Mouse (Mus musculus): Measurements from ENCODE around the gene Ikzf3. TPM values are rescaled to one million over a fixed set of nuclear protein-coding genes. Genes with fewer than 3 reads are reported as not detected.
A peak's percentile ranks its signal among the peaks of the same experiment; 100 is the strongest.

Gene Ikzf3
- polyA plus RNA-seq, 1 experiment from 2014 or later: 0.18 TPM

DNA sequence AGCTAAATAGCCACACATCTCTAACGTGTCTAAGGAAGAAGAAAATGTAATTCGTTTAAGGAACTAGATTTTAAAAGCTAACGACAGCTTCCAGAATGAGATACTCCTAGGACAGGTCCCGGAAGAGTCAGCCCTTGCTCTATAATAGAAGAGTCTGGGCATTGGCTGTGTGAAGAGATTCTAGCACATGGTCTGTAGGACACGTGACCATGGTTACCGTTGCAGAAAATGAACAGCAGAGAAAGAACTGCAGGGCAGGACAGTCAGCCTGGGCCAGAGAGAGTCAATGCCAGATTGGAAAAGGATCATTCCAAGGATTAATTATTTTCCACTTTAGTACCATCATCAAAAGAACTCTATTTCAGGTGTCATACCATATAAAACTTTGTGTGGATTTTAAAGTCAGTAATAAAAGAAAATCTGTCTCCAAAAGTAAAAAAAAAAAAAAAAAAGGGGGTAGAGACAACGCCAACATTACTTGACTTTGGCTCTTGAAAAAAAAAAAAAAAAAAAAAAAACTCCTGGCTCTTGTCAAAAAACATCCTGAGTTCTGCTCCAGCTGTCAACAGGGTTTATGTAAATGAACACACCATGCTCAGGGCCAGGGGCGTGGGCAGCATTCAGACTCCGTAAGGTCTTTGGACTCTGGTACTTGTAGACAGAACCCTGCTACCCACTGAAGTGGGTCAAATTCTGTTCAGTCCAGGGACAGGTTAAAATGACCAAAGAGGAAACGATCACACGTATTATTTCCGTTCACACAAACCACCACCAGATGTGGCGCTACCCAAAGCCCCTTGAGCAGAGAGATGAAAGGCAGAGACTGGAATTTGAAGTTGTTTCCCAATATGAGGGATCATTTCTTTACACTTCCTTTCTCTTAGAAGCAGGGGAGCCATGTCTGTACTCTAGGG is 66.5 kb downstream of the Ikzf3 start:
- Histone ChIP-seq H3K4me3 (ENCODE audit: low read depth, low read length) (no peak overlapping the region), H3K27me3 (replicated peaks; ENCODE audit: control insufficient read depth, insufficient read depth, low read length) (no peaks in the 10 kb centered on the region), H3K4me2 (ENCODE audit: low read depth, low read length) (no peak overlapping the region), H3K9ac (ENCODE audit: low read depth, low read length) (no peak overlapping the region), H3K27ac (replicated peaks; ENCODE audit: low read depth, low read length) (no peak overlapping the region), H3K9me3 (ENCODE audit: control insufficient read depth, low read length) (no peaks in the 10 kb centered on the region), H3K4me1 (ENCODE audit: control insufficient read depth, insufficient read depth, low read length) (no peaks in the 10 kb centered on the region), H3K36me3 (ENCODE audit: control insufficient read depth, insufficient read depth, low read length) (no peaks in the 10 kb centered on the region)
- no peak for ATAC-seq (ENCODE audit: low read depth)
- 54% methylated on average over 13 of the region's 13 CpGs for WGBS
- DNase-seq (ENCODE audit: low spot score): no peak

GRCm38 (mm10) chr11:98477011-98477701 is 68.7 kb downstream of the Ikzf3 start:
- Histone ChIP-seq H3K36me3 (ENCODE audit: control insufficient read depth, insufficient read depth, low read length) (no peaks in the 10 kb centered on the region), H3K27ac (replicated peaks; ENCODE audit: low read depth, low read length) (no peak overlapping the region), H3K4me3 (ENCODE audit: low read depth, low read length) (no peak overlapping the region), H3K4me2 (ENCODE audit: low read depth, low read length) (no peak overlapping the region), H3K4me1 (ENCODE audit: control insufficient read depth, insufficient read depth, low read length) (no peaks in the 10 kb centered on the region), H3K9ac (ENCODE audit: low read depth, low read length) (no peak overlapping the region), H3K9me3 (ENCODE audit: control insufficient read depth, low read length) (no peaks in the 10 kb centered on the region), H3K27me3 (replicated peaks; ENCODE audit: control insufficient read depth, insufficient read depth, low read length) (no peaks in the 10 kb centered on the region)
- DNase-seq (ENCODE audit: low spot score) (no peak), ATAC-seq (ENCODE audit: low read depth) (no peak)
- 65% methylated on average over 13 of the region's 14 CpGs for WGBS

DNA sequence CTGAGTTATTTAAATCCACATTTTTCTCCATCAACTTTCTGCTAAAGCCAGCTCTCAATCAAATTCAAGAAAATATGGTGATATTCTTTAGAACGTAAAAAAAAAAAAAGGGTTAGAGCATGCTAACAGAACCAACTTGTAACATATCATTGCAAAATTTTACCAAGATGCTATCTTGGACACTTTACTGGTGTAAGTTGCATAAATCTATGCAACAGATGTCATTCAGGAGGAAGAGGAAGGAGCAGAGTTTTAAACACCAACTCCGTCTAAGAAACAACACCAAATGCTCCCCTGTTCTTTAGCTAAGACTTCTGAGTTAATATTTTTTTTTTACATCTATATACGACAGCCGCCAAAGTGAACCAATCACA is 69.4 kb downstream of the Ikzf3 start:
- Histone ChIP-seq H3K4me1 (ENCODE audit: control insufficient read depth, insufficient read depth, low read length) (no peaks in the 10 kb centered on the region), H3K27ac (replicated peaks; ENCODE audit: low read depth, low read length) (no peak overlapping the region), H3K36me3 (ENCODE audit: control insufficient read depth, insufficient read depth, low read length) (no peaks in the 10 kb centered on the region), H3K9ac (ENCODE audit: low read depth, low read length) (no peak overlapping the region), H3K9me3 (ENCODE audit: control insufficient read depth, low read length) (no peaks in the 10 kb centered on the region), H3K4me3 (ENCODE audit: low read depth, low read length) (no peak overlapping the region), H3K4me2 (ENCODE audit: low read depth, low read length) (no peak overlapping the region), H3K27me3 (replicated peaks; ENCODE audit: control insufficient read depth, insufficient read depth, low read length) (no peaks in the 10 kb centered on the region)
- ATAC-seq (ENCODE audit: low read depth) (no peak), DNase-seq (ENCODE audit: low spot score) (no peak)
- 76% methylated on average over 4 of the region's 4 CpGs for WGBS

GRCm38 (mm10) chr11:98475630-98476433 is 70.0 kb downstream of the Ikzf3 start:
- H3K4me3 ChIP-seq (ENCODE audit: low read depth, low read length): no peak overlapping the region
- 89% methylated on average over 9 of the region's 9 CpGs for WGBS
- no peak overlapping the region for H3K9ac ChIP-seq (ENCODE audit: low read depth, low read length)
- no peaks in the 10 kb centered on the region for H3K36me3 ChIP-seq (ENCODE audit: control insufficient read depth, insufficient read depth, low read length)
- no peak overlapping the region for H3K27ac ChIP-seq (replicated peaks; ENCODE audit: low read depth, low read length)
- H3K27me3 ChIP-seq (replicated peaks; ENCODE audit: control insufficient read depth, insufficient read depth, low read length): no peaks in the 10 kb centered on the region
- no peak overlapping the region for H3K4me2 ChIP-seq (ENCODE audit: low read depth, low read length)
- ATAC-seq (ENCODE audit: low read depth) (no peak), DNase-seq (ENCODE audit: low spot score) (no peak)
- 0 out of 2 replicates have a peak, but pooled peaks cover 2% of the 10 kb centered on the region for H3K4me1 ChIP-seq (ENCODE audit: control insufficient read depth, insufficient read depth, low read length)
- H3K9me3 ChIP-seq (ENCODE audit: control insufficient read depth, low read length): no peaks in the 10 kb centered on the region

GRCm38 (mm10) chr11:98474967-98475366 is 70.9 kb downstream of the Ikzf3 start:
- no peaks in the 10 kb centered on the region for H3K27me3 ChIP-seq (replicated peaks; ENCODE audit: control insufficient read depth, insufficient read depth, low read length)
- no peak overlapping the region for H3K27ac ChIP-seq (replicated peaks; ENCODE audit: low read depth, low read length)
- DNase-seq (ENCODE audit: low spot score) (no peak), ATAC-seq (ENCODE audit: low read depth) (no peak)
- no peaks in the 10 kb centered on the region for H3K9me3 ChIP-seq (ENCODE audit: control insufficient read depth, low read length)
- H3K4me2 ChIP-seq (ENCODE audit: low read depth, low read length): no peak overlapping the region
- 81% methylated on average over 11 of the region's 11 CpGs for WGBS
- H3K4me1 ChIP-seq (ENCODE audit: control insufficient read depth, insufficient read depth, low read length): 0 out of 2 replicates have a peak, but pooled peaks cover 2% of the 10 kb centered on the region
- no peaks in the 10 kb centered on the region for H3K36me3 ChIP-seq (ENCODE audit: control insufficient read depth, insufficient read depth, low read length)
- H3K9ac ChIP-seq (ENCODE audit: low read depth, low read length): no peak overlapping the region
- H3K4me3 ChIP-seq (ENCODE audit: low read depth, low read length): no peak overlapping the region

GRCm38 (mm10) chr11:98473916-98474479 is 71.8 kb downstream of the Ikzf3 start:
- H3K9ac ChIP-seq (ENCODE audit: low read depth, low read length): no peak overlapping the region
- 0 out of 2 replicates have a peak, but pooled peaks cover 2% of the 10 kb centered on the region for H3K4me1 ChIP-seq (ENCODE audit: control insufficient read depth, insufficient read depth, low read length)
- ATAC-seq (ENCODE audit: low read depth): no peak
- no peaks in the 10 kb centered on the region for H3K9me3 ChIP-seq (ENCODE audit: control insufficient read depth, low read length)
- no peak overlapping the region for H3K4me3 ChIP-seq (ENCODE audit: low read depth, low read length)
- DNase-seq (ENCODE audit: low spot score): peak; percentile 39
- no peak overlapping the region for H3K4me2 ChIP-seq (ENCODE audit: low read depth, low read length)
- H3K27me3 ChIP-seq (replicated peaks; ENCODE audit: control insufficient read depth, insufficient read depth, low read length): no peaks in the 10 kb centered on the region
- no peaks in the 10 kb centered on the region for H3K36me3 ChIP-seq (ENCODE audit: control insufficient read depth, insufficient read depth, low read length)
- 45% methylated on average over 8 of the region's 8 CpGs for WGBS
- H3K27ac ChIP-seq (replicated peaks; ENCODE audit: low read depth, low read length): no peak overlapping the region

GRCm38 (mm10) chr11:98472696-98473095 is 73.1 kb downstream of the Ikzf3 start:
- ATAC-seq (ENCODE audit: low read depth): no peak
- no peaks in the 10 kb centered on the region for H3K27me3 ChIP-seq (replicated peaks; ENCODE audit: control insufficient read depth, insufficient read depth, low read length)
- WGBS: 58% methylated on average over 4 of the region's 4 CpGs

GRCm38 (mm10) chr11:98470795-98471194 is 75.0 kb downstream of the Ikzf3 start:
- peak overlapping the region; percentile 1; the same call in 1 of the 2 replicates for H3K27ac ChIP-seq (replicated peaks; ENCODE audit: low read depth, low read length)
- 0 out of 2 replicates have a peak, but pooled peaks cover 2% of the 10 kb centered on the region for H3K4me1 ChIP-seq (ENCODE audit: control insufficient read depth, insufficient read depth, low read length)
- no peak overlapping the region for H3K9ac ChIP-seq (ENCODE audit: low read depth, low read length)
- 80% methylated on average over 6 of the region's 6 CpGs for WGBS
- ATAC-seq (ENCODE audit: low read depth) (no peak), DNase-seq (ENCODE audit: low spot score) (no peak)
- H3K36me3 ChIP-seq (ENCODE audit: control insufficient read depth, insufficient read depth, low read length): no peaks in the 10 kb centered on the region
- no peak overlapping the region for H3K4me2 ChIP-seq (ENCODE audit: low read depth, low read length)
- no peaks in the 10 kb centered on the region for H3K9me3 ChIP-seq (ENCODE audit: control insufficient read depth, low read length)
- H3K27me3 ChIP-seq (replicated peaks; ENCODE audit: control insufficient read depth, insufficient read depth, low read length): no peaks in the 10 kb centered on the region
- no peak overlapping the region for H3K4me3 ChIP-seq (ENCODE audit: low read depth, low read length)

More at GRCm38 (mm10) chr11:98472696-98473095, 73.1 kb downstream of the Ikzf3 start:
- no peaks in the 10 kb centered on the region for H3K36me3 ChIP-seq (ENCODE audit: control insufficient read depth, insufficient read depth, low read length)
- no peaks in the 10 kb centered on the region for H3K9me3 ChIP-seq (ENCODE audit: control insufficient read depth, low read length)
- no peak overlapping the region for H3K4me3 ChIP-seq (ENCODE audit: low read depth, low read length)
- 0 out of 2 replicates have a peak, but pooled peaks cover 2% of the 10 kb centered on the region for H3K4me1 ChIP-seq (ENCODE audit: control insufficient read depth, insufficient read depth, low read length)
- no peak overlapping the region for H3K9ac ChIP-seq (ENCODE audit: low read depth, low read length)
- H3K4me2 ChIP-seq (ENCODE audit: low read depth, low read length): no peak overlapping the region
- DNase-seq (ENCODE audit: low spot score): no peak
- H3K27ac ChIP-seq (replicated peaks; ENCODE audit: low read depth, low read length): no peak overlapping the region

Measured in embryonic facial prominence, embryonic 14.5 days (tissue).